Mouse (Mus musculus): ENCODE results near the gene Pkd1l3. TPM values are rescaled to one million over a fixed set of nuclear protein-coding genes. Genes with fewer than 3 reads are reported as not detected.

The Pkd1l3 gene
- polyA plus RNA-seq, 1 experiment = 35.9 TPM

DNA sequence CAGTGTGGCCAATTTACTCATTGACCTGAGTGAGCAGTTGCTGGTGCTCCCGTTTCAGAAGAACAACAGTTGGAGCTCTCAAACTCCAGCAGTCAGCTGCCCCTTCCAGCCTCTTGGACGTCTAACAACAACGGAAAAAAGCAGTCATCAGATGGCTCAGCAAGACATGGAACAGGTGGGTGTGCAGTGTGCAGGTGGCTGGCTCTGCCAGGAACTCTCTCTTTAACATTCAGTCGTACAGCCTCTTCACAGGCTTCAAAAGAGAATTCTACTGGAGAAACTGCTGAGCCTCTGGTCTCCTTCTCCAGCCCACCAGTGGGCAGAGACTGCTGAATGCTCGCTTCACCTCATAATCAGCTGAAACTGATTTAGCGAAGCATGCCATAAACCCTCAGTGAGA lies 14.3 kb downstream of the Pkd1l3 start:
- H3K27me3 ChIP-seq (ENCODE audit: control insufficient read depth, insufficient read depth, low read length) = no peaks in the 10 kb centered on the region
- no peaks in the 10 kb centered on the region for H3K36me3 ChIP-seq (ENCODE audit: control insufficient read depth, insufficient read depth, low read length)
- TF ChIP-seq CTCF (IDR thresholded peaks at IDR 0.05; ENCODE audit: control insufficient read depth, insufficient read depth, insufficient replicate concordance, low read depth, low read length) = no peak
- TF ChIP-seq POLR2A (IDR thresholded peaks at IDR 0.05; ENCODE audit: control insufficient read depth, low read depth, low read length) = no peak
- H3K27ac ChIP-seq (ENCODE audit: control insufficient read depth, insufficient read depth, low read depth, low read length) = no peak overlapping the region
- no peaks in the 10 kb centered on the region for H3K4me1 ChIP-seq (ENCODE audit: control insufficient read depth, insufficient read depth, low read length)
- no peak overlapping the region for H3K4me3 ChIP-seq (ENCODE audit: control insufficient read depth, low read depth, low read length)

DNA sequence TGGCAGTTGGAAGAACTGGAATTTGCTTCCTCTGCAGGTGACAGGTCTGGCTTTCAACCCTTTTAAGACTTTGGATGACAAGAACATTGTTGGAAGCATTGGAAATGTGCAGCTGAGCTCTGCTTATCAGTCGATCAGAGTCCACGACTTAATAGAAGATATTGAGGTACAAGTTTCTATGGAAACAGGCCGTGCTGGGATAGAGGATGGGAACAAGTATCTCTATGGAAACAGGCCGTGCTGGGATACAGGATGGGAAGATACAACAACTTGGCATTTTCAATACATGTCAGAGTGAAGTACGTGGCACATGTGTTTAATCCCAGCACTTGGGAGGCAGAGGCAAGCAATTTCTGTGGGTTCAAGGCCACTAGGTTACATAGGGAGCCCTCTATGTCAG lies 18.2 kb downstream of the Pkd1l3 start:
- no peaks in the 10 kb centered on the region for H3K27me3 ChIP-seq (ENCODE audit: control insufficient read depth, insufficient read depth, low read length)
- H3K4me3 ChIP-seq (ENCODE audit: control insufficient read depth, low read depth, low read length) = no peak overlapping the region
- H3K27ac ChIP-seq (ENCODE audit: control insufficient read depth, insufficient read depth, low read depth, low read length) = no peak overlapping the region
- H3K4me1 ChIP-seq (ENCODE audit: control insufficient read depth, insufficient read depth, low read length) = no peaks in the 10 kb centered on the region
- H3K36me3 ChIP-seq (ENCODE audit: control insufficient read depth, insufficient read depth, low read length) = no peaks in the 10 kb centered on the region
- no peak for TF ChIP-seq POLR2A (IDR thresholded peaks at IDR 0.05; ENCODE audit: control insufficient read depth, low read depth, low read length)
- no peak for TF ChIP-seq CTCF (IDR thresholded peaks at IDR 0.05; ENCODE audit: control insufficient read depth, insufficient read depth, insufficient replicate concordance, low read depth, low read length)

- Histone ChIP-seq H3K4me3 (ENCODE audit: control insufficient read depth, low read depth, low read length) (no peak overlapping the region), H3K27ac (ENCODE audit: control insufficient read depth, insufficient read depth, low read depth, low read length) (no peak overlapping the region), H3K27me3 (ENCODE audit: control insufficient read depth, insufficient read depth, low read length) (no peaks in the 10 kb centered on the region), H3K36me3 (ENCODE audit: control insufficient read depth, insufficient read depth, low read length) (no peaks in the 10 kb centered on the region), H3K4me1 (ENCODE audit: control insufficient read depth, insufficient read depth, low read length) (no peaks in the 10 kb centered on the region)
- no peak for TF ChIP-seq CTCF (IDR thresholded peaks at IDR 0.05; ENCODE audit: control insufficient read depth, insufficient read depth, insufficient replicate concordance, low read depth, low read length)
- TF ChIP-seq POLR2A (IDR thresholded peaks at IDR 0.05; ENCODE audit: control insufficient read depth, low read depth, low read length) = no peak
Measured at GRCm38 (mm10) chr8:109635146-109635545, 20.8 kb downstream of the Pkd1l3 start.

DNA sequence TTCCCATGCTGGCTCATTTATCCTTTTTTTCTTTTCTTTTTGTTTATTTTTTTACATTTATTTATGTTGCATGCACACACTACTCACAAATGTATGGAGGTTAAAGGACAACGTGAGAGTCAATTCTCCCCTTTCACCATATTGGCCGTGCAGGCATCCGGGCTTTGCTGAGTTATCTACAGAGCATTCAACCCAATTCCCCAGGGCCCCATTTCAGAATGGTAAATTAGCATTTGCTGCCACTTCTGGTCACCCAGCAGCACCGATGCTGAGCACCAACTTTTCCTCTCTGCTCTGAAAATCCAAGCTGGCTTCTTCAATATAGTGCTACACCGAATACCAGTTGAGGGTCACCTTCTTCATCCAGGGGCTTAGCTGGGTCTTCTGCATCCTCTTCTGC lies 24.5 kb downstream of the Pkd1l3 start:
- Histone ChIP-seq H3K27ac (ENCODE audit: control insufficient read depth, insufficient read depth, low read depth, low read length) (no peak overlapping the region), H3K4me1 (ENCODE audit: control insufficient read depth, insufficient read depth, low read length) (no peaks in the 10 kb centered on the region), H3K4me3 (ENCODE audit: control insufficient read depth, low read depth, low read length) (no peak overlapping the region), H3K27me3 (ENCODE audit: control insufficient read depth, insufficient read depth, low read length) (no peaks in the 10 kb centered on the region), H3K36me3 (ENCODE audit: control insufficient read depth, insufficient read depth, low read length) (no peaks in the 10 kb centered on the region)
- TF ChIP-seq POLR2A (IDR thresholded peaks at IDR 0.05; ENCODE audit: control insufficient read depth, low read depth, low read length) = no peak
- no peak for TF ChIP-seq CTCF (IDR thresholded peaks at IDR 0.05; ENCODE audit: control insufficient read depth, insufficient read depth, insufficient replicate concordance, low read depth, low read length)

DNA sequence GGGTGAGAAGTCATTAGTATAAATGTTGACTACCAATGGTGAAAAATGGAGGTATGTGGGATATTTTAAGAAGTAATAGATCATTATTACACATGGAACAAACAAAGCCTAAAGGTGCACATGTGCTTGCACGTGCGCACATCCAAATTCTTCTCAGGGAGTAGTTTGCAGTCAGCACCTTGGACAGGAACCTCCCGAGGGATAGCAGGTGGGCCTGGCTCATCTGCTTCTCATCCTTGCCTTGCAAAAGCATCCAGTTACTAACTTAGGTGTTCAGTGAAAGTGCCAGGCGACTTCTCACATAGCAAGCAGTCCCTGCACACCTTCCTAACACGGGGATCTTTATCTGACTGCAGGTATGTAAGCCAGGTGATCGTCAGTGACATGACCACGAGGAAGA lies 26.1 kb downstream of the Pkd1l3 start:
- no peak for TF ChIP-seq CTCF (IDR thresholded peaks at IDR 0.05; ENCODE audit: control insufficient read depth, insufficient read depth, insufficient replicate concordance, low read depth, low read length)
- TF ChIP-seq POLR2A (IDR thresholded peaks at IDR 0.05; ENCODE audit: control insufficient read depth, low read depth, low read length) = no peak
- Histone ChIP-seq H3K27ac (ENCODE audit: control insufficient read depth, insufficient read depth, low read depth, low read length) (no peak overlapping the region), H3K4me3 (ENCODE audit: control insufficient read depth, low read depth, low read length) (no peak overlapping the region), H3K27me3 (ENCODE audit: control insufficient read depth, insufficient read depth, low read length) (no peaks in the 10 kb centered on the region), H3K4me1 (ENCODE audit: control insufficient read depth, insufficient read depth, low read length) (no peaks in the 10 kb centered on the region), H3K36me3 (ENCODE audit: control insufficient read depth, insufficient read depth, low read length) (no peaks in the 10 kb centered on the region)

GRCm38 (mm10) chr8:109641236-109641635 lies 26.9 kb downstream of the Pkd1l3 start:
- Histone ChIP-seq H3K4me3 (ENCODE audit: control insufficient read depth, low read depth, low read length) (no peak overlapping the region), H3K27ac (ENCODE audit: control insufficient read depth, insufficient read depth, low read depth, low read length) (no peak overlapping the region), H3K4me1 (ENCODE audit: control insufficient read depth, insufficient read depth, low read length) (no peaks in the 10 kb centered on the region), H3K36me3 (ENCODE audit: control insufficient read depth, insufficient read depth, low read length) (no peaks in the 10 kb centered on the region), H3K27me3 (ENCODE audit: control insufficient read depth, insufficient read depth, low read length) (no peaks in the 10 kb centered on the region)
- no peak for TF ChIP-seq POLR2A (IDR thresholded peaks at IDR 0.05; ENCODE audit: control insufficient read depth, low read depth, low read length)
- no peak for TF ChIP-seq CTCF (IDR thresholded peaks at IDR 0.05; ENCODE audit: control insufficient read depth, insufficient read depth, insufficient replicate concordance, low read depth, low read length)

GRCm38 (mm10) chr8:109647331-109647730 lies 33.0 kb downstream of the Pkd1l3 start:
- TF ChIP-seq CTCF (IDR thresholded peaks at IDR 0.05; ENCODE audit: control insufficient read depth, insufficient read depth, insufficient replicate concordance, low read depth, low read length) (no peak), POLR2A (IDR thresholded peaks at IDR 0.05; ENCODE audit: control insufficient read depth, low read depth, low read length) (no peak)

GRCm38 (mm10) chr8:109648469-109648868 lies 34.2 kb downstream of the Pkd1l3 start:
- no peaks in the 10 kb centered on the region for H3K4me1 ChIP-seq (ENCODE audit: control insufficient read depth, insufficient read depth, low read length)
- no peaks in the 10 kb centered on the region for H3K36me3 ChIP-seq (ENCODE audit: control insufficient read depth, insufficient read depth, low read length)
- no peak overlapping the region for H3K27ac ChIP-seq (ENCODE audit: control insufficient read depth, insufficient read depth, low read depth, low read length)
- H3K27me3 ChIP-seq (ENCODE audit: control insufficient read depth, insufficient read depth, low read length) = no peaks in the 10 kb centered on the region
- TF ChIP-seq POLR2A (IDR thresholded peaks at IDR 0.05; ENCODE audit: control insufficient read depth, low read depth, low read length) (no peak), CTCF (IDR thresholded peaks at IDR 0.05; ENCODE audit: control insufficient read depth, insufficient read depth, insufficient replicate concordance, low read depth, low read length) (no peak)
- H3K4me3 ChIP-seq (ENCODE audit: control insufficient read depth, low read depth, low read length) = no peak overlapping the region

More at GRCm38 (mm10) chr8:109647331-109647730, 33.0 kb downstream of the Pkd1l3 start:
- Histone ChIP-seq H3K27me3 (ENCODE audit: control insufficient read depth, insufficient read depth, low read length) (no peaks in the 10 kb centered on the region), H3K27ac (ENCODE audit: control insufficient read depth, insufficient read depth, low read depth, low read length) (no peak overlapping the region), H3K4me3 (ENCODE audit: control insufficient read depth, low read depth, low read length) (no peak overlapping the region), H3K36me3 (ENCODE audit: control insufficient read depth, insufficient read depth, low read length) (no peaks in the 10 kb centered on the region), H3K4me1 (ENCODE audit: control insufficient read depth, insufficient read depth, low read length) (no peaks in the 10 kb centered on the region)

All from testis, adult 2 months (tissue).